Mouse (Mus musculus) liver, embryonic 14.5 days (tissue): ENCODE measurements at regions not wholly inside any gene's neighbourhood (a gene's known extent, or its start where the extent isn't known, plus 50 kb on each side); places are given as distances from the start of the nearest gene placed in this dataset.

Experiments
- CTCF ChIP-seq: IDR thresholded peaks from 2 replicates; pipeline ENCODE4 v1.5.1; 2016; ENCODE audit warnings: antibody characterized with exemption, low read depth, control low read depth
- EP300 ChIP-seq: IDR thresholded peaks from 2 replicates; pipeline ENCODE4 v1.6.1; 2016; ENCODE audit warnings: antibody characterized with exemption, low read depth

- no peak for TF ChIP-seq EP300
- TF ChIP-seq CTCF: no peak
These were observed 173.7 kb upstream of the Camk1g start for GRCm38 (mm10) chr1:193543834-193544233.
